Mouse (Mus musculus) testis, adult 2 months (tissue): Measurements from ENCODE around the gene Lama2. TPM values are rescaled to one million over a fixed set of nuclear protein-coding genes. Genes with fewer than 3 reads are reported as not detected.
A peak's percentile ranks its signal among the peaks of the same experiment; 100 is the strongest.

Experiments used
- H3K27ac ChIP-seq: fragments of 200-500 bp; 2 replicates; pipeline ENCODE4 v1.5.1; 2012; ENCODE audit warnings: low read depth, low read length; ENCODE audit not compliant: control insufficient read depth, insufficient read depth
- H3K27me3 ChIP-seq: fragments of 200-500 bp; 2 replicates; pipeline ENCODE4 v1.6.1; 2012; ENCODE audit warnings: mild to moderate bottlenecking, low read length, moderate library complexity; ENCODE audit not compliant: control insufficient read depth, insufficient read depth
- H3K36me3 ChIP-seq: fragments of 200-500 bp; 2 replicates; pipeline ENCODE4 v1.6.1; 2012; ENCODE audit warnings: mild to moderate bottlenecking, low read length; ENCODE audit not compliant: control insufficient read depth, insufficient read depth
- H3K4me1 ChIP-seq: fragments of 200-500 bp; 2 replicates; pipeline ENCODE4 v1.6.1; 2012; ENCODE audit warnings: low read length; ENCODE audit not compliant: control insufficient read depth, insufficient read depth
- H3K4me3 ChIP-seq: fragments of 200-500 bp; 2 replicates; pipeline ENCODE4 v1.5.1; 2012; ENCODE audit warnings: low read depth, mild to moderate bottlenecking, low read length, moderate library complexity, mixed read lengths; ENCODE audit not compliant: control insufficient read depth
- CTCF ChIP-seq: fragments of 200-500 bp; IDR thresholded peaks from 2 replicates; pipeline ENCODE4 v1.5.1; 2012; ENCODE audit warnings: low read depth, mild to moderate bottlenecking, inconsistent platforms, low read length, moderate library complexity; ENCODE audit not compliant: control insufficient read depth, insufficient read depth, insufficient replicate concordance
- POLR2A ChIP-seq: fragments of 200-500 bp; IDR thresholded peaks from 2 replicates; pipeline ENCODE4 v1.6.1; 2012; ENCODE audit warnings: low read depth, mild to moderate bottlenecking, inconsistent platforms, low read length, moderate library complexity; ENCODE audit not compliant: control insufficient read depth
- polyA plus RNA-seq: library from polyadenylated mRNA; depleted of rRNA; stranded (reverse); fragments of >200 nt; gene quantifications from 2 replicates; pipeline ENCODE4 v1.2.3, GENCODE M21; 2012

The Lama2 gene
- polyA plus RNA-seq, 1 experiment = 6.8 TPM

GRCm38 (mm10) chr10:27621697-27622449, 2.3 kb upstream of the Lama2 start:
- no peaks in the 10 kb centered on the region for H3K36me3 ChIP-seq
- no peak overlapping the region for H3K27ac ChIP-seq
- H3K4me1 ChIP-seq = no peaks in the 10 kb centered on the region
- no peak overlapping the region for H3K4me3 ChIP-seq
- no peaks in the 10 kb centered on the region for H3K27me3 ChIP-seq
- no peak for TF ChIP-seq POLR2A
- no peak for TF ChIP-seq CTCF

GRCm38 (mm10) chr10:27617522-27618020, 2.0 kb downstream of the Lama2 start:
- H3K36me3 ChIP-seq = no peaks in the 10 kb centered on the region
- peaks cover 2% of the 10 kb centered on the region for H3K4me1 ChIP-seq
- H3K27me3 ChIP-seq = no peaks in the 10 kb centered on the region
- TF ChIP-seq CTCF = no peak
- no peak for TF ChIP-seq POLR2A
- H3K4me3 ChIP-seq = no peak overlapping the region
- H3K27ac ChIP-seq = no peak overlapping the region

GRCm38 (mm10) chr10:27616641-27617415, 2.7 kb downstream of the Lama2 start:
- peak overlapping the region; percentile 64 for H3K4me3 ChIP-seq
- H3K36me3 ChIP-seq = no peaks in the 10 kb centered on the region
- H3K27ac ChIP-seq = peak overlapping the region; percentile 24; the same call in 1 of the 2 replicates
- peaks cover 2% of the 10 kb centered on the region for H3K4me1 ChIP-seq
- H3K27me3 ChIP-seq = no peaks in the 10 kb centered on the region
- TF ChIP-seq CTCF (no peak), POLR2A (no peak)

GRCm38 (mm10) chr10:27595675-27596074, 23.9 kb downstream of the Lama2 start:
- Histone ChIP-seq H3K27ac (no peak overlapping the region), H3K27me3 (no peaks in the 10 kb centered on the region), H3K4me3 (no peak overlapping the region), H3K36me3 (no peaks in the 10 kb centered on the region), H3K4me1 (no peaks in the 10 kb centered on the region)
- no peak for TF ChIP-seq POLR2A
- TF ChIP-seq CTCF = no peak

- no peaks in the 10 kb centered on the region for H3K27me3 ChIP-seq
- no peaks in the 10 kb centered on the region for H3K36me3 ChIP-seq
- no peak overlapping the region for H3K27ac ChIP-seq
- H3K4me1 ChIP-seq = no peaks in the 10 kb centered on the region
- no peak for TF ChIP-seq CTCF
- TF ChIP-seq POLR2A = no peak
- H3K4me3 ChIP-seq = no peak overlapping the region
Measured at GRCm38 (mm10) chr10:27533217-27533616, 86.3 kb downstream of the Lama2 start.

- TF ChIP-seq POLR2A (no peak), CTCF (no peak)
- H3K27me3 ChIP-seq = no peaks in the 10 kb centered on the region
Measured at GRCm38 (mm10) chr10:27508847-27509459, 110.6 kb downstream of the Lama2 start.

GRCm38 (mm10) chr10:27500863-27501262, 118.7 kb downstream of the Lama2 start:
- Histone ChIP-seq H3K4me1 (no peaks in the 10 kb centered on the region), H3K27me3 (no peaks in the 10 kb centered on the region), H3K36me3 (no peaks in the 10 kb centered on the region), H3K4me3 (no peak overlapping the region), H3K27ac (no peak overlapping the region)
- no peak for TF ChIP-seq CTCF
- TF ChIP-seq POLR2A = no peak

More at GRCm38 (mm10) chr10:27508847-27509459, 110.6 kb downstream of the Lama2 start:
- H3K27ac ChIP-seq = no peak overlapping the region
- no peaks in the 10 kb centered on the region for H3K4me1 ChIP-seq
- no peak overlapping the region for H3K4me3 ChIP-seq
- no peaks in the 10 kb centered on the region for H3K36me3 ChIP-seq

GRCm38 (mm10) chr10:27488452-27488851, 131.1 kb downstream of the Lama2 start:
- no peak for TF ChIP-seq POLR2A
- TF ChIP-seq CTCF = no peak
- H3K4me3 ChIP-seq = no peak overlapping the region

More at GRCm38 (mm10) chr10:27488452-27488851, 131.1 kb downstream of the Lama2 start:
- no peaks in the 10 kb centered on the region for H3K27me3 ChIP-seq
- no peaks in the 10 kb centered on the region for H3K4me1 ChIP-seq
- no peak overlapping the region for H3K27ac ChIP-seq
- H3K36me3 ChIP-seq = no peaks in the 10 kb centered on the region
